Mouse (Mus musculus) forebrain, postnatal 0 days (tissue): ENCODE results near the gene Foxn3. TPM values are rescaled to one million over a fixed set of nuclear protein-coding genes. Genes with fewer than 3 reads are reported as not detected.

Source experiments
- ATAC-seq: fragments of 200-750 bp; cut with Nextera tagmentation; 2 replicates; pipeline ENCODE4 v1.8.0; 2017; ENCODE audit warnings: mild to moderate bottlenecking, moderate library complexity
- DNase-seq: peaks from one replicate; pipeline ENCODE4 v3.0.0-alpha.2; 2015
- H3K27ac ChIP-seq: fragments of 300-500 bp; sonication (generic); 2 replicates; pipeline ENCODE4 v1.5.1; 2014; ENCODE audit warnings: low read depth, mild to moderate bottlenecking, antibody characterized with exemption, low read length, moderate library complexity, mixed read lengths
- H3K27me3 ChIP-seq: fragments of 300-500 bp; sonication (generic); 2 replicates; pipeline ENCODE4 v1.6.1; 2014; ENCODE audit warnings: mild to moderate bottlenecking, low read length, mixed read lengths; ENCODE audit not compliant: insufficient read depth
- H3K36me3 ChIP-seq: fragments of 300-500 bp; sonication (generic); 2 replicates; pipeline ENCODE4 v1.6.1; 2014; ENCODE audit warnings: mild to moderate bottlenecking, moderate library complexity; ENCODE audit not compliant: insufficient read depth
- H3K4me1 ChIP-seq: fragments of 300-500 bp; sonication (generic); 2 replicates; pipeline ENCODE4 v1.6.1; 2014; ENCODE audit warnings: antibody characterized with exemption; ENCODE audit not compliant: insufficient read depth
- H3K4me2 ChIP-seq: fragments of 300-500 bp; sonication (generic); 2 replicates; pipeline ENCODE4 v1.6.1; 2014; ENCODE audit warnings: low read depth, mild to moderate bottlenecking, moderate library complexity
- H3K4me3 ChIP-seq: fragments of 300-500 bp; sonication (generic); 2 replicates; pipeline ENCODE4 v1.5.1; 2014; ENCODE audit warnings: low read depth, low read length, mixed read lengths
- H3K9ac ChIP-seq: fragments of 300-500 bp; sonication (generic); 2 replicates; pipeline ENCODE4 v1.6.1; 2014; ENCODE audit warnings: mild to moderate bottlenecking
- H3K9me3 ChIP-seq: fragments of 300-500 bp; sonication (generic); 2 replicates; pipeline ENCODE4 v1.6.1; 2016; ENCODE audit warnings: low read length
- CTCF ChIP-seq: sonication (generic); IDR thresholded peaks from 2 replicates; pipeline ENCODE4 v1.5.1; 2016; ENCODE audit warnings: antibody characterized with exemption, control low read depth, low read depth
- WGBS: fragments of 180-500 bp; shearing (Covaris S2); extraction: QIAGEN DNeasy Blood & Tissue Kit; methylation state at CpG from one replicate; pipeline ENCODE4 v1.1.7; 2014; 5-methylcytosine and 5-hydroxymethylcytosine counted together
- polyA plus RNA-seq: library from polyadenylated mRNA; unstranded; fragments of >200 nt; fragmentation: Nextera tagmentation; extraction: Ambion mirVana; gene quantifications from 2 replicates; pipeline ENCODE4 v1.2.1, GENCODE M21; 2015
- total RNA-seq: library from RNA; depleted of rRNA; stranded (reverse); fragments of >200 nt; gene quantifications from 2 replicates; pipeline ENCODE4 v1.2.3, GENCODE M21; 2014

Gene Foxn3
- total and polyA plus RNA-seq, 2 experiments from 2014 or later, result 32.8 to 61.3 TPM

GRCm38 (mm10) chr12:99550629-99551028 is 12.8 kb downstream of the Foxn3 start:
- Histone ChIP-seq H3K9me3 (no peaks in the 10 kb centered on the region), H3K27me3 (no peaks in the 10 kb centered on the region), H3K4me2 (no peak overlapping the region), H3K27ac (no peak overlapping the region), H3K9ac (no peak overlapping the region), H3K36me3 (no peaks in the 10 kb centered on the region), H3K4me3 (no peak overlapping the region), H3K4me1 (0 out of 2 replicates have a peak, but pooled peaks cover 2% of the 10 kb centered on the region)
- ATAC-seq, result no peak
- DNase-seq, result no peak
- WGBS, result 64% methylated on average over 8 of the region's 8 CpGs
- no peak for TF ChIP-seq CTCF

DNA sequence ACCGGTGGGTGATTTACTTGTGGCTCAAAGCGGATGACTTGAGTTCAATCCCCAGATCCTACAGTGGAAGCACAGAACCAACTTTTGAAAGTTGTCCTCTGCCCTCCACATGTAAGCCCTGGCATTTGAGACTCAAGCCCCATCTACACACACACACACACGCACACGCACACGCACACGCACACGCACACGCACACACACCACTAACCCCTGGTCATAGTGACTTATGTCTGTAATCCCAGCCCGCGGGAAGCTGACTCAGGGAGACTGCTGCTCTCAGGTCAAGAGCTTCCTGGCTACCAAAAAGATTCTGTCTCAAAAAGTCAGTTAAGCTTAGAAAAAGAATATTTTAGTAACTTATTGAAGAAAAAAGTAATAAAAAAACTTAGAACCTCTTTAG is 13.6 kb downstream of the Foxn3 start:
- no peak overlapping the region for H3K9ac ChIP-seq
- no peak overlapping the region for H3K4me3 ChIP-seq
- ATAC-seq, result no peak
- no peak overlapping the region for H3K4me2 ChIP-seq
- TF ChIP-seq CTCF, result no peak
- 97% methylated on average over 10 of the region's 10 CpGs for WGBS
- H3K27me3 ChIP-seq, result no peaks in the 10 kb centered on the region
- no peak for DNase-seq
- 0 out of 2 replicates have a peak, but pooled peaks cover 3% of the 10 kb centered on the region for H3K4me1 ChIP-seq
- no peaks in the 10 kb centered on the region for H3K36me3 ChIP-seq
- H3K9me3 ChIP-seq, result no peaks in the 10 kb centered on the region
- H3K27ac ChIP-seq, result no peak overlapping the region

GRCm38 (mm10) chr12:99548419-99548818 is 15.0 kb downstream of the Foxn3 start:
- no peak overlapping the region for H3K27ac ChIP-seq
- H3K4me1 ChIP-seq, result 0 out of 2 replicates have a peak, but pooled peaks cover 3% of the 10 kb centered on the region
- ATAC-seq, result no peak
- no peak for DNase-seq
- TF ChIP-seq CTCF, result no peak
- H3K27me3 ChIP-seq, result no peaks in the 10 kb centered on the region
- H3K9ac ChIP-seq, result no peak overlapping the region
- no peak overlapping the region for H3K4me3 ChIP-seq
- H3K4me2 ChIP-seq, result no peak overlapping the region
- no peaks in the 10 kb centered on the region for H3K36me3 ChIP-seq
- WGBS, result 86% methylated on average over 7 of the region's 7 CpGs
- H3K9me3 ChIP-seq, result no peaks in the 10 kb centered on the region

GRCm38 (mm10) chr12:99547295-99547694 is 16.1 kb downstream of the Foxn3 start:
- ATAC-seq, result no peak
- no peaks in the 10 kb centered on the region for H3K9me3 ChIP-seq
- no peaks in the 10 kb centered on the region for H3K36me3 ChIP-seq
- no peak overlapping the region for H3K9ac ChIP-seq
- no peak overlapping the region for H3K4me3 ChIP-seq
- no peaks in the 10 kb centered on the region for H3K27me3 ChIP-seq
- DNase-seq, result no peak
- 0 out of 2 replicates have a peak, but pooled peaks cover 3% of the 10 kb centered on the region for H3K4me1 ChIP-seq
- WGBS, result 69% methylated on average over 6 of the region's 6 CpGs
- H3K4me2 ChIP-seq, result no peak overlapping the region
- no peak for TF ChIP-seq CTCF
- no peak overlapping the region for H3K27ac ChIP-seq

- ATAC-seq (no peak), DNase-seq (no peak)
- Histone ChIP-seq H3K9me3 (no peaks in the 10 kb centered on the region), H3K4me3 (no peak overlapping the region), H3K4me2 (no peak overlapping the region), H3K9ac (no peak overlapping the region), H3K4me1 (0 out of 2 replicates have a peak, but pooled peaks cover 3% of the 10 kb centered on the region), H3K36me3 (no peaks in the 10 kb centered on the region), H3K27ac (no peak overlapping the region), H3K27me3 (no peaks in the 10 kb centered on the region)
- TF ChIP-seq CTCF, result no peak
- WGBS, result 49% methylated on average over 6 of the region's 6 CpGs
Observed at GRCm38 (mm10) chr12:99545270-99545770, 18.1 kb downstream of the Foxn3 start.

DNA sequence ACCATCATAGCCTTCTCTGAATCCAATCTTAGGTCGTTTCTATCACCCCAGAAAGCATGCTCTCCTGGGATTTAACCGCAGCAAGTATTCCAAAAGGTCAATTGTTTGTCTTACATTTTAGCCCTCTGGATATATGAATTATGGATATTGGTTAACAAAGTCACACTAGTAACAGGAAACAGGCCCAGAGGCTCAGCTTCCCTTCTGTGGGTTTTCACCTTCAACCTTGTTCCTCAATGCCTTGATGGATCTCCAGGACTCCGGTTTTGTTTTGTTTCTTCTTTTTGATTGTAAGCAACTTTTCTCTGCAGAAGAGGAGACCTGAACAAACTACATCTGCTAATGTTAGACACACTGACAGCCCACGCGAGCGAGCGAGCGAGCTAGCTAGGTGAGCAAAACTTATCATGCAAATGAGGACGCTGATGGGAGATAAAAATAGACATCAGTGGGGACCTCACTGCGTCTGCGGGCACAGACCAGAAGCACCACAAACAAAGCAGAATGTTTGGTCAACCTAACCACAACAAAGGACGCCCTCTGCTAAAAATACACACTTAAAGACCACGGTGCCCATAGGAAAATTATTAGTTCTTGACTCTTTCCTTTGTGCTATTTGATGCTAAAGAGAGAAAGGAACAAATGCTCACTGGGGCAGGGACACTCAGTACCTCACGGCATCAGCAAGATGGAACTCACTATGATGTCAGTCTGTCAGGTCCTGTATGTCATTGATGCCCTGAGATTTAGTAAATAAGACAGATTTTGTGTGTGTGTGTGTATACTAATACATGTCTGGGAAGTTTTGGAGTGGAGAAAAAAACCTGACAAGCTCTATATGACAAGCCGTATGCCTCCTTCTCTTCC is 18.9 kb downstream of the Foxn3 start:
- 78% methylated on average over 15 of the region's 15 CpGs for WGBS
- no peaks in the 10 kb centered on the region for H3K36me3 ChIP-seq
- no peak overlapping the region for H3K9ac ChIP-seq
- no peak overlapping the region for H3K4me2 ChIP-seq
- no peak overlapping the region for H3K4me3 ChIP-seq
- no peaks in the 10 kb centered on the region for H3K9me3 ChIP-seq
- DNase-seq (no peak), ATAC-seq (no peak)
- TF ChIP-seq CTCF, result no peak
- 0 out of 2 replicates have a peak, but pooled peaks cover 3% of the 10 kb centered on the region for H3K4me1 ChIP-seq
- H3K27ac ChIP-seq, result no peak overlapping the region
- H3K27me3 ChIP-seq, result no peaks in the 10 kb centered on the region

GRCm38 (mm10) chr12:99543421-99544195 is 19.8 kb downstream of the Foxn3 start:
- H3K9me3 ChIP-seq, result no peaks in the 10 kb centered on the region
- 93% methylated on average over 7 of the region's 7 CpGs for WGBS
- 0 out of 2 replicates have a peak, but pooled peaks cover 3% of the 10 kb centered on the region for H3K4me1 ChIP-seq
- no peak overlapping the region for H3K4me3 ChIP-seq
- H3K36me3 ChIP-seq, result no peaks in the 10 kb centered on the region
- no peak for DNase-seq
- no peak overlapping the region for H3K9ac ChIP-seq
- H3K4me2 ChIP-seq, result no peak overlapping the region
- no peak for ATAC-seq
- H3K27me3 ChIP-seq, result no peaks in the 10 kb centered on the region
- no peak for TF ChIP-seq CTCF
- H3K27ac ChIP-seq, result no peak overlapping the region
